Mouse (Mus musculus) gastrocnemius, postnatal 36 days (tissue): ENCODE results near the gene Tapt1. TPM values are rescaled to one million over a fixed set of nuclear protein-coding genes. Genes with fewer than 3 reads are reported as not detected.
A peak's percentile ranks its signal among the peaks of the same experiment; 100 is the strongest.

Source experiments
- DNase-seq, 2 experiments: peaks; one replicate each; pipeline ENCODE4 v3.0.0; 2022
- intact Hi-C: fragments of 180-260 bp; cut with DNase I; formaldehyde crosslinking; loops from one replicate; pipeline ENCODE4 v1.15.1; 2025
- total RNA-seq, 2 experiments: library from RNA; stranded (reverse); gene quantifications; 2 replicates each; pipeline ENCODE4 v1.2.3; 2021

The Tapt1 gene
- total RNA-seq, 2 experiments from 2014 or later, result 37.0 to 37.4 TPM

DNA sequence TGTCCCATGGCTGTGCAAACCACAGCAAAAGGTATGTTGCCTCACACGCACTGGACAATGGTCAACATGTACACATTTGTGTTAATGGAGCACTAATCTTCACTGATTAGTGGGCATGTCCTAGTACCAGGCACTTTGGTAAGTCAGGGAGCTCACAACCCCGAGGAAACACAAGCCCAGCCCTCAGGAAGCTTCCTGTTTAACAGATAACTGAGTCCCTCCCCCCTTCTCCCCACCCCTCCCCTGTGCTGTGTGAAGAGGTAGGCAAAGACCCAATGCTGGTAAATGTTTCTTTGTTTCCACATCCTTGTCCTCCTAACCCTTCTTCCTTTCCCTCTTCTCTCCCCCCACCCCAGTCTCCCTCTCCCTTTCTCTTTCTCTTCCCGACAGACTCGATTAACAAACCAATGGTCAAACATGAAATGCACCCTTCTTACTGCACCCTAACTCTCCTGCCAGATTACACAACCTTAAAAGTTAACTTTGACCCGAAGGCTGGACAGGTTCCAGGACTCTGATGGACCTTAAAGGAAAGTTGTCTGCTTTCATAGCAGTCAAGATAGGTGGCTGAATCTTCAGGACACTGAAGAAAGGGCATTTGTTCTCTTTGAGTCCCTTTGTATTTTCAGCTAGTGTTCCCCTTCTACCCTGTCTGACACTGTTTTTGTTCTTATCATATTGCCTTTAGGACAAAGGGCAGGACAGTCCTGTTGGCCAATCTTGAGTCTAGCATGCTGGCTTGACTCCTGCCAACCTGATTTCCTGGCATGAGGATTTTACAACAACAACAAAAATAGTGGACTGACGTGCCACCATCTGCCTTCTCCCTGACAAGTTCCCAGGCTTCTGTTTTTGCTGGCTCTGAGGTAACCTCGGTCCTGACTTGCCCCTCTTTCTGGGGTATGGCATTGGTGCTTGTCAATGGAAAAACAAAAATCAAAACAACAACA lies 13.0 kb upstream of the Tapt1 start:
- intact Hi-C loops, result no loop called here
- DNase-seq, result no peak

DNA sequence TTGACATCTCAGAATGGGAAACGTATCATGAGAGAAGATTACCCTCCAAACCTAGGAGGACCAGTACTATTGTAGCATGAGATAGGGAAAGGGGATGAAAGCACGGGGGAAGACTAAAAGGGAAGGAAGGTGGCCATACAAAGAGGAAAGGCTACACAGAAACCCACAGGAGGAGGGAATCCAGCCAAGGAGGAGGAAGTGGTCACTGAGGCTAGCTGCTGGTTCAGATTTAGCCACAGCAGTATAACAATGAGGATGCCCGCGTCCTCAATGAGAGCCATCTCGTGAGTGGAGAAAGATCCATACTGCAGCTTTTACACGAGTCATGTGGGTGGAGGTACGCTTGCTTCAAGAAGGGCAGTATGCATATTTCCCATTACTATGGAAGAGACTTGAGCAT lies 11.8 kb upstream of the Tapt1 start:
- intact Hi-C loops, result no loop called here
- DNase-seq, result no peak

DNA sequence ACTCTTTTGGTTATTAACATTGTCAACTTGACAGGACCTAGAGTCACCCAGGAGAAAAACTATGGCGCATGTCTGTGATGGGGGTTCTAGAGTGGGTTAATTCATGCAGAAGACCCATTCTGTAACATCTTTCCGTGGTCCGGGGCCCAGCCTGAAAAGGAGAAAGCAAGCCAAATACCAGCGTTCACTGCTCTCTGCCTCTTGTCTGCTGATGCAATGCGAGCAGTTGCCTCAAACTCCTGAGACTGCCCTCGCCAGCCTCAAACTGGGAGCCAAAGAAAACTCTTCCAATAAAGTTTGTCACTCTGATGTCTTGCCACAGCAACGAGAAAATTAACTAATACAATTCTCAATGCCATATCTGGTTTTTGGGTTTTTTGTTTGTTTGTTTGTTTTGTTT lies 8.2 kb upstream of the Tapt1 start:
- intact Hi-C loops, result no loop called here
- DNase-seq, result no peak

DNA sequence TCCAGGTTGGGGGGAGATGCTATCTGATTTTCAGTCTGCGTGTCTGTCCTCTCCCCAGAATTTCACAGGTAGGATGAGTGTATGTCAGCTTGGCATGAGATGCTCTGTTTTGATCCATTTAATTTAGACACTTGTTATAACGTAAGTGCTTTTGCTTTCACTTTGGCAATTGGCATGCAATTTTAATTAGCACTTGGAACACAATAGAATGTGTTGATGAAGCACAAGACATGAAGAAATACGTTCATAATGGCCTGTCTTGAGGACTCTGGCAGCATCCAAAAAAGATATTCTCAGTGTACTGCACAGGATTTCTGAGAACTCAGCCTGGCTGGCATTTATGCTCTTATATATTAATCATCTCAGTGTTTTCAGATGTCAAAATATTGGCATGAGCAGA lies 7.5 kb upstream of the Tapt1 start:
- intact Hi-C loops, result no loop called here
- DNase-seq, result no peak

DNA sequence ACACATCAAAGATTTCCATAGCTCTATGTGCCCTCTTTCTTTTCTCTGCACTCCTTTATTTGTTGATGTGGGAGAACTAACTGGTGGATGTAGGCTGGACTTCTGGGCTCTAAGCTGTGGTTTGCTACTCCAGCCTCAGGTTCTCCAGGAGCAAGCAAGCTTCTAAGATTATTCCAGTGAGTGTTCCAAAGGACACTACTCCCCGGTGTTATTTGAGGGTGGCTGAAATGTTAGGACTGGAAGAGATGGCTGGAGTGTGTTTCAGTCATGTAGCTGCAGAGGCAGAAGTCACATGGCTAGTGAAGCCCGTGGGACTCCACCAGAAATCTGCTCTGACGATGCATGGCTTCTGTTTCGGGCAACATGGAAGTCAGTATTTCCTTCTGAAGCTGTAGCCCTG lies 2.3 kb upstream of the Tapt1 start:
- intact Hi-C loops, result loop anchor here (10.0 kb wide), 1 partner anchor 1286 kb away; no protein-coding TSS in a partner anchor
- no peak for DNase-seq

DNA sequence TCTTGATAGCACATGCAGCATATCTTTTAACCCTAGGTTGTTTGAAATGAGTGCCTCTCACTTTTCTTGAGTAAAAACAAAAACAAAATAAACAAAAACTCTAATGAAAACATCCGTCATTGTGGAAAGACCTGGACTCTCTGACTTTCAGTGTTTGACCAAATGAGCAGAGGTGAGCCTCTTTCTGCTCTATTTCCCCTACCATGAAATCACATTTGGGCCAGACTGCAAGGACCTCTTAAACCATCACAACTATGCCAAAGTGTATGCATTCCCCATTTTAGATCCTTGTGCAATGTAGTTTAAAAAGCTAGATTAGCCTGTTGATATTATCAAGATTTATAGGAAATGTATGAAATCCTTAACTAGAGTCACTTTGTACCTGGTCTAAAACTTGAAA lies 1.9 kb upstream of the Tapt1 start:
- DNase-seq, result no peak
- intact Hi-C loops, result loop anchor here (10.0 kb wide), 1 partner anchor 1286 kb away; no protein-coding TSS in a partner anchor

DNA sequence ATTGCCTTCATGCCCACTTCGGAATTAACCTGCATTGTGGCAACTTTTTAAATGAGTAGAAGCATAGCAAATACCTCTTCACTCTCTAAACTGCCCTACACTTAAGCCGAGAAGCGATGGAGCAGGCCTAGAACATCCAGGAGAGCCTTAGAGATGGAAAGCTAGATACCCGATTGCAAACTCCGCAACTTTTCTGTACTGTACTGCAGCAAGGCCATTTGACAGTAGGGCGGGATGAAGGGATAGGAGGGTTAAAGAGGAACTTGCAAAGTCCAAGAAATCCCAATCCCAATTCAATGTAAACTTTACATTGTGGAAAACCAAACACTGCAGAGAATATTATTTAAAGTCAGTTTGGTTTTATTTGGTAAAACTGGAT lies 1.0 kb upstream of the Tapt1 start:
- intact Hi-C loops, result loop anchor here (10.0 kb wide), 1 partner anchor 1287 kb away; no protein-coding TSS in a partner anchor
- no peak for DNase-seq

DNA sequence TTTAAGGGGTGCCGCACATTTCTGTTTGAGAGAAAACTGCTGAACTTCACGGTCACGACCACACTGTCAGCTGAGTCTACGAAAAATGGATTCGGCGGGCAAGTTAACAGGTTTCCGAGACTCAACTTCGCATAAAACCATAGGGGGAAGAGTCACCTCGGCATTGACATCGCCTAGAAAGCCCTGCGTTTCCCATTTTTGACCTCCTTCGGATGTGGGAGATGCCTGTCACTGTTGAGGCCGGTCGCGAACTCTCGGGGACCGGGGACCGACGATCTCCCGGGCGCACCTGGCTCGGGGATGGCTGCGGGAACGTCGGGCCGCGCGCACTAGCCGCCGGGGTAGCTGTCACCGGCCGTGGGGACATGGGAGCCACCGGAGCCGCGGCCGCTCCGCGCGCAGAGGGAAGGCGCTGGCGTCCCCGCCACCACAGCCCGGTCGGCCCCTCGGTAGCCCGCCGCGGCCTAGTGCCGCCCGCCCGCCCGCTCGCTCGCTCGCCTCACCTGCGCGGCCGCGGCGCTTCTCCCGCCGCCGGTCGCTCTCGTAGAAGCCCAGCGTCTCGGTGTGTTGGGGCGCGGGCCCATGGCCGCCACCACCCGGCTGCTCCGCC lies 410 bp downstream of the Tapt1 start:
- peak in 1 of 2 experiments; percentile 8 for DNase-seq
- intact Hi-C loops, result loop anchor here (10.0 kb wide), 1 partner anchor 1289 kb away; no protein-coding TSS in a partner anchor

DNA sequence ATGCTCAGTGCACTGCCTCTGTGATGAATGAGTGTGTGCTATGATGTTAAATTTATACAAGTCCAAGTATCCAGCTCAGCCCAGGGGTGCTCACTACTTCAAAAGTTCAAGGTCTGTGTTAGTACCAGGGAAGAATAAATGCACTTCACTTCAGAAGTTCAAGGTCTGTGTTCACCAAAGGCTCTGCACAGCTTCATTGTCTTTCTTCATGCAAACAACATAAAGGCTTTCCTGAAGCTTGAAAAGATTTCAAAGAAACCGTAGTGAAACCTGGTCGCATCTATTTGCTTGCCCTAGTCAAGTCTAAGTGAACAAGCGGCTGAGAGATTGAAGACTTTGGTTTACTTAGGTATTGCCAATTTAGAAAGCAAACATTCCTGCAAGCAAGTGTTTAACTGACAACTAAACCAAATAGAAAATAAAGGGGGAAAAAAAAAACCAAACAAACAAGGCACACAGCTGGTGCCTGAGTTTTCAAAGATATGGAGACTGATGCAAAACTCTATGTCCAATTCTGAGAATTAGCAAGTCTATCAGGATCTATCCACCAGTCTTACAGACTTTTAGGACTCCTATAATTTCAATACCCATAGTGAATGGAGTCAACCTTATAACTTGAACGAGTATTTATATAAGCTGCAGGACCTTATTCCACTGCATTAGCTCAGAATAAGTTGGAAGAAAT lies 1.4 kb downstream of the Tapt1 start:
- intact Hi-C loops, result loop anchor here (10.0 kb wide), 1 partner anchor 1290 kb away; no protein-coding TSS in a partner anchor
- DNase-seq, result no peak

DNA sequence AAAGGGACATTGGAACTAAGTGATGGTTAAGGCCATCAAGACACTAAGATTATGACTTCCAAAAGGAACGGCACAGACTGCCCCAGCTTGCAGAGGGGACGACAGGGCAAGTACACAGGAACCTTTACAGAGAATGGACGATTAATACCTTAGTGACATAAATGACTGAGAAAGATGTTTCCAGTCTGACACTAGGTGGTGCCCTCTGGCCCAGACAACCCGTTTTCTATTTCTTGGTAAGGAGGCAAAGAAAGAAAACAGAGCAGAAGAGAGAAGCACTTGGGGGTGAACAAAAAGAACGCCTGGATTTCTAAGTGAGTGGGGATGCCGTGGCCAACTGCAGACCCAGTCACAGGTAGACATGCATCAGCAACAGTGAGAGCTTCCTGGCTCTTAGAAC lies 2.2 kb downstream of the Tapt1 start:
- intact Hi-C loops, result loop anchor here (10.0 kb wide), 1 partner anchor 1291 kb away; no protein-coding TSS in a partner anchor
- DNase-seq, result no peak

DNA sequence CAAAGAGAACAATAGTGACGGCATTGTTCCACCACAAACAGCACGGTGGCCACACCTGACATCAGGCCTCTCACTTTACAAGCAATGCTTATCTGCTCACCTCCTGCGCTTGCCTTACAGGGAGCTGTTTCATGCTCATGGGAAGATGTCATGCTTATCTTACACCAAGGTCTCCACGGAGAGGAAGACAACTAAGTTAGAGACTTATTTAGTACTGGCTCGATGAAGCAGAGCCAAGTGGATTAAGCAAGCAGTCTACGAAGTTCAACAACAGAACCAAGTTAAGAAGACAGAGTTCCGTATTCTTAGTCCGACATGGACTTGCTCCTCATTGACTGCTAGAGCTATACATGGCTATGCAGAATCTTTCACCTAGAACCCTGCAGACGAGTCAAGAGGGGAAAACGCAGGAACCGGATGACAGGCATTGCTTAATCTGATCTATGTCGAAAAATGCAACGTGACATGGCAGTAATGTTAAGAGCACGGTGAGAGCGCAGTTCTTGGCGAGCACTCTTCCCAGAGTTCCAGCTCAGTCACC lies 3.0 kb downstream of the Tapt1 start:
- intact Hi-C loops, result loop anchor here (10.0 kb wide), 1 partner anchor 1291 kb away; no protein-coding TSS in a partner anchor

DNA sequence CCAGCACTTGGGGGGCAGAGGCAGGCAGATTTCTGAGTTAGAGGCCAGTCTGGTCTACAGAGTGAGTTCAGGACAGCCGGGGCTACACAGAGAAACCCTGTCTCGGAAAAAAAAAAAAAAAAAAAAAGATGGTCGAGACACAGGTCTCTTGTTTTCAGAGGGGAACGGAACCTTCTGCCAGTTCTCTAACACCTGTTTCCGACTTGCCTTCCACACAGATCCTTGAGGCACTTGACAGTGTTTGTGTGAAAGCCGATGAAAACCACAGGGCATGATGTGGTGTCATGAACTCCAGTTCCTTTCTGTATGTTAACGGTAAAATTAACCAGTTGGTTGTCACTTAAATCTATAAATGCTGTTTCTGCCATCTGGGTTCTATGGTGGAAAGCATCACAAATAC lies 6.0 kb downstream of the Tapt1 start:
- no peak for DNase-seq
- intact Hi-C loops, result loop anchor here (10.0 kb wide), 1 partner anchor 1294 kb away; no protein-coding TSS in a partner anchor

More for the DNA sequence above, 3.0 kb downstream of the Tapt1 start:
- DNase-seq, result no peak

DNA sequence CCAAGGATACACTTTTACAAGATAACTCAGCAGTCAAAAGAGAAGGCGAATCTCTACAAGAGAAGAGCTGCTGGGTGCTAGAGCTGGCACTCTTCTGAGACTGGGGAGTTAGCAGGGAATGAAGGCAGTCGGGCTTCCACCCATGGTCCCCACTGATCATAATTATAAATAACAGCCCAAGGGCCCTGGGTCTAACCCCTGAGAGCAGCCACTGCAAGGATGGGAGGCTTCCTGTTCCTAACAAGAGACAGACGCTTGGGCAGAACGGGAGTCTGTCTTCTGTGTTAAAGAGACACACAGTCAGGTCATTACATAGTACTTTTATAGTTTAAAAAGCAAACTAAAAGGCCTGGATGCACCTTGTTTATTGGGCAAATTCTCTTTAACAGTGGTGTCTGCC lies 6.6 kb downstream of the Tapt1 start:
- intact Hi-C loops, result loop anchor here (10.0 kb wide), 1 partner anchor 1295 kb away; no protein-coding TSS in a partner anchor
- DNase-seq, result no peak

DNA sequence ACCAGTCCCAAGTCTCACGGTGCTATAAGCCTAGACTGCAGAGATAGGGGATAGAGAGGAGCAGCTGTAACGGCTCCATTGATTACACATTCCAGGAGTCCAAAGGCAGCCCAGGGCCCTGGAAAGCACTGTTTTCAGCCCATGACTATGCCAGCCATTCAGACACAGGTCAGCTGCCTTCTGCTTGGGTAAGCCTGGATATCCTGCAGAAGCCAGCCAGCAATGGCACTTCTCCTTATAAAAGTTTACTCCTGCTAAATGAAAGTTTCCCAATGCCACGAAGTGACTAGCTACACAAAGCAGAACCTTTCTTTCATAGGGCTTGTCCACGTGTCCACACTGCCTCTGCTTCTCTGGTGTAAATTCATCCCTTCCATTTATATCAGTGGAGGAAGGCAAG lies 7.9 kb downstream of the Tapt1 start:
- intact Hi-C loops, result no loop called here

DNA sequence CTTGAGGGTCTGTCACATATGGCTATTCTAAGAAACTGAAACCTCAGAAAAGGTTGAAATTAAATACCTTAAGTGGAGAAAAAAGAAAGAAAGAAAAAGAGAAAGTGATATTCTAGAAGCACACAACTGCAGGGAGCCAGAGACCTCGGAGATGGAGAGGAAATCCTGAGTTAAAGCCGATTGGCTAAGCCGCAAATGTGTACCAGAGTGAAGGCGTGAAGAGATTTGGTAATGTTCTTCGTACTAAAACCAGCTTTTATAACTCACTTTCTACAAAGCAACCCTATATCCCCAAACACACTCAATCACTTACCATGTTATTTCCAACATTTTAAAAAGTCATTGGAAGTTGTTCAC lies 8.8 kb downstream of the Tapt1 start:
- DNase-seq, result no peak
- intact Hi-C loops, result no loop called here

More for the DNA sequence above, 7.9 kb downstream of the Tapt1 start:
- DNase-seq, result no peak

DNA sequence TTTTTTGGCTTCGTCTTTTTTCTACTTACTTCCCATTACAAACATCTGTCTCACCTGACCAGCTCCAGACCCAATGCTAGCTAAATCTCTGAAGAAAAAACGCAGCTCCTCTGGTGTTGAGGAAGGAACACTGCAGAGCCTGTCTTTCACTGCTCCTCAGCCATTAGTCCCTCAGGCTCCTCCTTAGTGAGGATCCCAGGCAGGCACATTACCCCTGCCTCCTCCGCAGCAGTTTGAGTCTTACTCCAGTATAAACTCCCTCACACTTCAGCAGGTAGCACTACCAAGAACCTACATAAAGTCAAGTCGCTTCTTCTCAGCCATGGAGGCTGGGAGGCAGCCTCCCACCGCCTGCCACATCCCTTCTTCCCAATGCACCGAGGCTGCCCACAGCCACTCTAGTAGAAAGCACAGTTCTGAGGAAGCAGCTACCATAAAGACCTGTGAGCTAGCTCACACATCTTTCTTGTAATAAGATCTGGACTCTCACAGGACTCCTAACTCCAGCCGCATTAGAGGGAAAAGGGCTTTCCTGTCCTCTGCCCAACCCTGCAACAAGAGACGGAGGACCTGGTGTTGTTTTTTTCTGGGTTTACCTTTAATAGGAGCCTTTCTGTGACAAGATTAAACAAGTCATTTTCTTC lies 9.3 kb downstream of the Tapt1 start:
- intact Hi-C loops, result no loop called here
- no peak for DNase-seq

DNA sequence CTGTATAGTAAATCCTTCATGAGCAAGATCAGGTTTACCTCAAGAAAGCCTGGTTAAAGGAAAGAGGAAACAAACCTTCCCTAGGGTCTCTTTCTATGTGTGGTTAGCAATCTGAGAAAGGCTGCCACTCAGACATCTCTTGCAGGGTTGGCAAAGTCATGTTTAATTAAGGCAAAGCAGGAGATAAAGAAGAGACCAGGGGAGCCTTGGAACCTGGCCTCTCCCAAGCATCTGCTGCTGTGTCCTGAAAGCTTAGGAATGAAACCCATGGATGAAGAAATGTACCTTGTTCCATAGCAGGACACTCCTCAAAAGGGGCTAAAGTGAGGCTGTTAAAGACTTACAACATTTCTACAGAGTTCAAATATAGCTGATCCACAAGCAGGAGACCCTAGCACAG lies 11.3 kb downstream of the Tapt1 start:
- intact Hi-C loops, result no loop called here

DNA sequence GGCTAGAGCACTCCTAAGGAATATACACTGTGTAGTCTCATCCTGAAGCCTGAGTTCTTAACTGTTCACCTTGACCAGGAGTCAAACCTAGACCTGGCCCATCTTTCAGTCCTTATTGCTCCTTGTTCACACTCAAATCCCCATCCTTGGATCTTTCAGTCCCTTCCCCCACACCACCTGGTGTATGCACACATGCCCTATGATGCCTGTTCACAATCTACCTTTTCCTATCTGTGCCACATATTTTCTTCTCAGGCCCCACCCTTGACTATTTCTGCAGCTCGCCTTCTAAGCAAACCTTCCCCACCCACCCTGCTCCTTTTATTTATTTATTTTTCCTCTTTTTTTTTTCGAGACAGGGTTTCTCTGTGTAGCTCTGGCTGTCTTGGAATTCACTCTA lies 12.4 kb downstream of the Tapt1 start:
- DNase-seq, result no peak
- intact Hi-C loops, result no loop called here

More for the DNA sequence above, 11.3 kb downstream of the Tapt1 start:
- DNase-seq, result no peak

DNA sequence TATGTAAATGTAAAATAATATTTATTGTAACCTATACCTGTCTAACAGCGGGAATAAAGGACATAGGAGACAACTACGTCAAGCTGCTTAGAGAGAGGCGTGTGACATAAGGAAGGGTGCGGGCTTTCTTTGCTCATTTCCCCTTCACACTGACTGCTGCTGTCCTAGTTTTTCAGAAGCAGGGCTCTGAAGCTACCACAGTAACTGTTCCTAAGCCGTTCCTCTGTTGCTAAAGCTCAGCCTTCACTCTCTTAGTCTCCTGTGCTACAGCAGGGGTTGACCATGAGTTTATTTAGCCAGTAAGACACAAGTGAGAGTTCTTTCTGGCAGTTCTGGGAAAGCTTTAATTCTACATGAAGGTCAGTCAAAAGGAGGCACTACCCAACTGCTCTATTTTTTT lies 13.0 kb downstream of the Tapt1 start:
- no peak for DNase-seq
- intact Hi-C loops, result no loop called here

DNA sequence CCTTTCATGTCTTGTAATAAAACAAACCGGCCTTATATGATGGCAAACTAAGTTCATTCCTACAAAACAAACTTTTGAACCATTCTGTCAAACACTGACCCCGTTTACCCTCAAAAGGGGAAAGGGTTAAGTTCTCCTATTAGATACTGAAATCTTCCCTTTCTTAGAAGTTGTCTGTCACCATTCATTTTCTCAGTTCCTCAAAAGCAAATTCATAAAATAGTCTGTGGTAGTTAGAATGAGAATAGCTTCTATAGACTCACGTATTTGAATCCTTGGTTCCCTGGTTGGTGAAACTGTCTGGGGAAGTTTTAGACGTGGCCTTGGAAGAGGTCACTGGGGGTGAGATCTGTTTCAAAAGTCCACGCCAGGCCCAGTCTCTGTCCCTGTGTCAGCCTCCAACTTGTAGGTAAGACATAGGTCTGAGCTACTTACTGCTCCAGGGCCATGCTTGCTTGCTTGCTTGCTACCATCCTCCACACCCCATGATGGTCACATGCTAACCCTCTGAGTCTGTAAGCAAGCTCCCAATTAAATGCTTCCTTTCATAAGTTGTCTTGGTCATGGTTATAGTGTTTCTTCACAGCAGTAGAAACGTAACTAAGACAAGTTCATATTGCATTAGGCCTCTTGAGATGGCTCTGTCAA lies 14.5 kb downstream of the Tapt1 start:
- intact Hi-C loops, result no loop called here
- DNase-seq, result no peak
